Mouse (Mus musculus): ENCODE data around the gene Srsf6. TPM values are rescaled to one million over a fixed set of nuclear protein-coding genes. Genes with fewer than 3 reads are reported as not detected.

Srsf6 gene
- polyA plus RNA-seq, 1 experiment from 2014 or later = 236 TPM

DNA sequence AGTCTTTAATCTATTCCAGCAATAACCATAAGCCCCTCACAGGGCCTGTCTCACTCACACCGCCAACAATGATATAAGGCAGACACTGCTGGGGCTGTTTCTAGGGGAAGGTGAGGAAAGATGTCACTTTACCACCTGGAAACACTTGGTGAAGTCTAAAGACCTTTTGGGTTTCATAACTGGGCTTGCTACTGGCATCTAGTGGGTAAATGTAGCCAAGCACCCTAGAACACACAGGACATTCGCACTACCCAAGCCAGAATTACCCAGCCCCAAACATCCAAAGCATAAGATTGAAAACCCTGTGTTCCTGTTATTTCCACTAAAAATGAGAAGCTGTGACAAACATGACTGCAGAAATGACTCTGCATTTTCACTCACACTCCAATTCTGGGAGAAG is 16.8 kb upstream of the Srsf6 start:
- Histone ChIP-seq H3K4me3 (no peak overlapping the region), H3K4me1 (no peaks in the 10 kb centered on the region), H3K27me3 (no peaks in the 10 kb centered on the region), H3K9ac (no peak overlapping the region), H3K36me3 (no peaks in the 10 kb centered on the region), H3K27ac (no peak overlapping the region), H3K9me3 (no peaks in the 10 kb centered on the region; the same call in 1 of the 2 replicates), H3K4me2 (replicated peaks) (no peak overlapping the region)
- ATAC-seq (ENCODE audit: low FRiP score, low read depth) = no peak
- 44% methylated on average over 2 of the region's 2 CpGs for WGBS

DNA sequence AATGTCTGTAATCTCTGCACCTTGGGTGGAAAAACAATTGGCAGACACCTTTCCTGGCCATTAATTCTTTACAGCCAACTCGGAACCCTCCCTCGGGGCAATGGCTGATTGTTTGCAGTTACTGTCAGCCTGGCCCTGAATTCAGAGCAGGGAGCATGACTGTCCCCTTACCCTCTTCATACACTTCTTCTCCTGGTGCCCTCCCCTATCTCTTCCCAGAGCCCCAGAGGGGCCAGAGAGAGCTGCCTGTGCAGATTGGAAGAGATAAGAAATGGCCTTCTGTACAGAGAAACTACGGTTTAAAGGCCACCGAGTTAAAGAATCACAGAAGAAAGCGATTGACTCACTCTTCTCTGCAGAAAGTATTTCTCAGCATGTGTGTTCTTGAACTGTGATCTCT is 11.4 kb upstream of the Srsf6 start:
- no peak overlapping the region for H3K4me2 ChIP-seq (replicated peaks)
- no peaks in the 10 kb centered on the region for H3K4me1 ChIP-seq
- 59% methylated on average over 5 of the region's 5 CpGs for WGBS
- H3K27me3 ChIP-seq = peaks cover 9% of the 10 kb centered on the region; the same call in 1 of the 2 replicates
- no peak overlapping the region for H3K9ac ChIP-seq
- no peak overlapping the region for H3K4me3 ChIP-seq
- no peak overlapping the region for H3K27ac ChIP-seq
- ATAC-seq (ENCODE audit: low FRiP score, low read depth) = no peak
- H3K9me3 ChIP-seq = no peaks in the 10 kb centered on the region; the same call in 1 of the 2 replicates
- H3K36me3 ChIP-seq = no peaks in the 10 kb centered on the region

DNA sequence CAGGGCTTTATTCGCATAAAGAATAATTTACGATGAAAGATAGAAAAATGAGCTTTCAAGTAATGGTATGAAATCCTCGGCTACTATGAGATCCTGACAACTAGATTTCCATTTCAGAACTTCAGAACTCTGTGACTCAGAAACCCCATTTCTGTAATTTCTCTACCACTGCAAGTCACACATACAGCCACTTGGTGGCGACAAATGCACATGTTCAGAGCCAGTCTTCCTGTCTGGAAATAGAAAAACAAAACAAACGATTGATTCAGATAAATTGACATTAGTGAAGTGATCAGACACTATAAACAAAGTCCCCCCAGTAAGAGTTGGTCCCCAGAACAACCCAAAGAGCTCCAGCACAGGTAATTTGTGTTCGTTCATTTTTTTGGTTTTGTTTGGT is 9.1 kb upstream of the Srsf6 start:
- no peaks in the 10 kb centered on the region for H3K36me3 ChIP-seq
- no peak overlapping the region for H3K27ac ChIP-seq
- H3K4me3 ChIP-seq = no peak overlapping the region
- WGBS = 13% methylated on average over 6 of the region's 6 CpGs
- H3K9ac ChIP-seq = no peak overlapping the region
- peaks cover 9% of the 10 kb centered on the region; the same call in 1 of the 2 replicates for H3K27me3 ChIP-seq
- ATAC-seq (ENCODE audit: low FRiP score, low read depth) = no peak
- H3K4me1 ChIP-seq = no peaks in the 10 kb centered on the region
- no peak overlapping the region for H3K4me2 ChIP-seq (replicated peaks)
- H3K9me3 ChIP-seq = no peaks in the 10 kb centered on the region; the same call in 1 of the 2 replicates

DNA sequence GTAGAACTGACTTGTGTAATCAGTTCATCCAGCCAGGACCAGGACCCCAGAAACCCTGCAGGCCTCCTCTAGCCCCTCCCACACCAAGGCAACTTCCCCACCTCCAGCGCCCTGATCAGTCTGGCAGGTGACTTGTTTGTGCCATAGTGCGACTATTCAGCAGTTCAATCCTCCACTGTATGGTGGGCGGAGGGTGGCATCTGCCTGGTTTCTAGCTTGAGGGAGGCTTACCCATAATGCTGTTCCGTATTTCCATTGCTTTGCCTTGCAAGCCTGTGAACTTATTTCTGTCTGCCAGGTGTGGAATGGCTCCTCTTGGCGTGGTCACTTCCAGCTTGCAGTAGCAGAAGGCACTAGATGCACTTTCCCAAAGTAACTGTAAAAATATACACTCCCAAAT is 8.5 kb upstream of the Srsf6 start:
- WGBS = 73% methylated on average over 5 of the region's 5 CpGs
- ATAC-seq (ENCODE audit: low FRiP score, low read depth) = no peak
- no peak overlapping the region for H3K9ac ChIP-seq
- H3K4me1 ChIP-seq = no peaks in the 10 kb centered on the region
- no peak overlapping the region for H3K27ac ChIP-seq
- no peaks in the 10 kb centered on the region for H3K36me3 ChIP-seq
- H3K9me3 ChIP-seq = no peaks in the 10 kb centered on the region; the same call in 1 of the 2 replicates
- no peak overlapping the region for H3K4me3 ChIP-seq
- H3K27me3 ChIP-seq = peaks cover 9% of the 10 kb centered on the region; the same call in 1 of the 2 replicates
- H3K4me2 ChIP-seq (replicated peaks) = no peak overlapping the region

DNA sequence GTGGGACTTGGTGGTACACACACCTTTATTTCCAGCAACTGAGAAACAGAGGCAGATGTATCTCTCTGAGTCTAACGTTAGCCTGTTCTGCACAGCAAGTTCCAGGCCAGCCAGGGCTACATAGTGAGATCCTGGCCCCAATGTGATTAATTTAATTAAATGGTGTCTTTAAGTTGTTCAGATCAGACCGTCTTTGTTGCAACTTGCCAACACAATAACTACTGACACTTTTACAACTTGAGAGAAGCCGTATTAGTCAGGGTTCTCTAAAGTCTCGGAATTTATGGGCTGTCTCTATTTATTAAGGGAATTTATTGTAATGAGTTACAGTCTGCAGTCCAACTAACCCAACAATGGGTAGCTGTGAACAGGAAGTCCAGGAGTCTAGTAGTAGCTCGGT is 7.2 kb upstream of the Srsf6 start:
- ATAC-seq (ENCODE audit: low FRiP score, low read depth) = no peak
- Histone ChIP-seq H3K4me2 (replicated peaks) (no peak overlapping the region), H3K9me3 (no peaks in the 10 kb centered on the region), H3K27me3 (peaks cover 13% of the 10 kb centered on the region; the same call in 1 of the 2 replicates), H3K36me3 (no peaks in the 10 kb centered on the region), H3K9ac (no peak overlapping the region), H3K4me1 (no peaks in the 10 kb centered on the region), H3K27ac (no peak overlapping the region), H3K4me3 (no peak overlapping the region)
- 17% methylated on average over 5 of the region's 5 CpGs for WGBS

DNA sequence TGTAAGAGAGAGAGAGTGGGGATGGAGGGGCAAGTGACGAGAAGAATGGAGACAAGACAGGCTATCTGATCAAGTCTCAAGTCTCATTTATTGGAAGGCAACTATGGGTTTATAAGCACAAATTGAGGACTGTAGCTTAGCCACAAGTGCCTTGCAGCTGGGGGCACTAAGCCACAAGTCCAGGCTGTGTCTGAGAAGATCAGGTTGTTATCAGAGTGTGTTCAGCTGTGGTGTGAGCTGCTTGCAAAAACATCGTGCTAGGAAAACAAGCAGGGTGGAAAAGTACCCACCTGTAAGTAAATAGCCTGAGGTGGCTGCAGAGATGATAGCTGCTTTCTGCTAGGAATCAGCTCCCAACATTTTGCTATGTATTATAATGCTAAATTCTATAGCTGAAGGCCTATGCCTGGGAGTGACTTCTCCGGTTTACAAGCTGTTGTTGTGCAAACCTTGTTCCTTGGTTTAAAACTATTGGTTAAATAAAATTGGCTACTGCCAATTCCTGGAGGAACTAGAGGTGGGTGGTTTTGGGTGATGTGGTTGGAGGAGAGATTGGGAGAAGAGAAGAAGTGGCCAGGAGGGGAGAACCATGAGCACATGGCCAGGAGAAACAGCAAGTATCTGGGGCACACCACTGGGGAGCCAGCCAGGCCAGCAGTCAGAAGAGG is 3.3 kb upstream of the Srsf6 start:
- ATAC-seq (ENCODE audit: low FRiP score, low read depth) = no peak
- WGBS = 72% methylated on average over 3 of the region's 3 CpGs
- H3K9me3 ChIP-seq = no peaks in the 10 kb centered on the region
- no peak overlapping the region for H3K4me2 ChIP-seq (replicated peaks)
- H3K27me3 ChIP-seq = peaks cover 12% of the 10 kb centered on the region
- H3K4me3 ChIP-seq = no peak overlapping the region
- H3K27ac ChIP-seq = no peak overlapping the region
- H3K9ac ChIP-seq = no peak overlapping the region
- peaks cover under 1% of the 10 kb centered on the region for H3K36me3 ChIP-seq
- H3K4me1 ChIP-seq = peaks cover 5% of the 10 kb centered on the region

DNA sequence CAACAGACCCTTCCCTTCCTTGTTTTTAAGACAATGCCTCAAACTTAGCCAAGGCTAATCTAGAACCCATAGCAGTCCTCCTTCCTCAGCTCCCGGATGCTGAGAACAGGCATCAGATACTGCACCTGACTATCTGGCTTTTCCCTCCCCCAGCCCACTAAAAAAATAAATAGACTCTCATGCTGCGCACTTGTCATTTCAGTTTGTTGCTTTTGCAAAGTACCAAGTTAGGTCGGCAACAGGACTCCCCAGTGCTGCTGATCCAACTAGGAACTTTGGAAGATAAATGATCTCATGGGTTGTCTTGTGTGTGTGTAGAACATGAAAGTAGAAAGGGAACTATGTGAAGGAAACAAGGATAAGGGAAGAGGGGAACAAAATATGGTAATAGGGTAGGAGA is 1.6 kb upstream of the Srsf6 start:
- WGBS = 78% methylated on average over 3 of the region's 3 CpGs
- Histone ChIP-seq H3K4me3 (no peak overlapping the region), H3K9ac (no peak overlapping the region), H3K36me3 (peaks cover 17% of the 10 kb centered on the region), H3K27me3 (peaks cover 12% of the 10 kb centered on the region), H3K9me3 (no peaks in the 10 kb centered on the region), H3K4me1 (peaks cover 11% of the 10 kb centered on the region), H3K4me2 (replicated peaks) (peak overlapping the region; percentile 73; the same call in 1 of the 2 replicates), H3K27ac (no peak overlapping the region)
- ATAC-seq (ENCODE audit: low FRiP score, low read depth) = no peak

DNA sequence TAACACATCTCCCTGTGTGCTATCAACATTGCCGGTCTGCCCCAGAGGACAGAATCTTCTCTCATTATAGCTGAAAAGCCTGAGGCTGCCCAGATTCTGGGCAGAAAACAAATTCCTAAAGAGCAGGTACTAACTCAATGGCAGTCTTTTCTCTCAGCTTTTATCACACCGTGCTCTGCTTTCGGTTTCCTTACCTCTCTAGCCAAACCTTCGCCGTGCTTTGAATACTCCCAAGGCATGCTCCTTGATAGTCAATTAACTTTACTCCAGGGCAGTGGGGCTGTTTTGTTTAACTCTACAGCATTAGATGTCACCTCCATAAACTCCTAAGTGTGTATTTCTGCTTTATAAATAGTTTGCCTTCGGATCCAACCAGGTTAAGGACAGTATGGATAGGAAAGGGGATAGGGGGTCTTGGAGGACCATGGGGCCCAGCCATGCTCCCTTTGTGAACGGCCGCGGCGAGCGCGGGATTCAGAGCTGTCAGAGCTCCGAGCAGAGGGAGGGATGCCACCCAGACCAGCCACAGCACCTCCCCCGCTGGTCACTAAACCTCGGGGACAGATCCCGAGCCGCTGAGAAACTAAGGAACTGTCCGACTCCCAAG is 709 bp upstream of the Srsf6 start:
- WGBS = under 1% methylated on average over 18 of the region's 18 CpGs
- Histone ChIP-seq H3K4me2 (replicated peaks) (peak overlapping the region; percentile 73), H3K4me3 (peak overlapping the region; percentile 90), H3K36me3 (peaks cover 27% of the 10 kb centered on the region), H3K9ac (peak overlapping the region; percentile 100), H3K9me3 (no peaks in the 10 kb centered on the region), H3K27me3 (peaks cover 12% of the 10 kb centered on the region), H3K4me1 (peaks cover 11% of the 10 kb centered on the region), H3K27ac (peak overlapping the region; percentile 95)
- ATAC-seq (ENCODE audit: low FRiP score, low read depth) = 0 out of 2 replicates have a peak, but pooled peaks have one; percentile 0

DNA sequence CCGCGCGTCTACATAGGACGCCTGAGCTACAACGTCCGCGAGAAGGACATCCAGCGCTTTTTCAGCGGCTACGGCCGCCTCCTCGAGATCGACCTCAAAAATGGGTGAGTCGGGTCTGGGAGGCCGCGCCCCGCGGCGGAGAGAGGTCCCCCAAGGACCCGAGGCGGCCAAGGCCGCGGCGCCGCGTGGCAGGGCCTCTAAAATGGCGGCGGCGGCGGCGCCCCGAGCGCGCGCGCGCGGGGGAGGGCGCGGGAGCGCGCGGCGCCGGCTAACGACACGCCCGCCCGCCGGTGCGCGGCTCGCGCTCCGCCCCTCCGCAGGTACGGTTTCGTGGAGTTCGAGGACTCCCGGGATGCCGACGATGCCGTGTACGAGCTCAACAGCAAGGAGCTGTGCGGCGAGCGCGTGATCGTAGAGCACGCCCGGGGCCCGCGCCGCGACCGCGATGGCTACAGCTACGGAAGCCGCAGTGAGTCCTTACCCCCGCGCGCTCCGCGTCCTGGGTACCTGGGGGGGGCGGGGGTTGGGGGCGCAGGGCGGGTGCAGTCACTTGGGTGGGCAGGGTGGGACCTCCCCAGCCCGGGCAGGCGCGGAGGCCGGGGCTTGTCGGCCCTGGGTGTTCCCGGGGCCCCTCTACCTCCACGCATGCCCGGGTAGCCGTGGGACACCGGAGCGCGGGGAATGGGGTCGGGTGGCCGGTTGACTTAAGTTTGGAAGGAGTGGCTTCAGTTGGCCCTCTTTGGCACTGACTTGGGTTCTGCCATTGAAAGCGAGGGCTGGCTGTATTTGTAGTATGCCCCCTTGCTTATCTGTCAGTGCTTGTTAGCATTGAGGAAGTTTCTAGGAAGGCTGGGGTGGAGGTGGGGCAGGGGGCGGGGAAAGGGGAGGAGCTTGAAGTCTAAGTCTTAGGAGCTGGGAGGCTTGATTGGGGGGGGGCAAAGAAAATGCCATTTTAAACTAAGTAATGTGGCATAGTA is 634 bp downstream of the Srsf6 start:
- WGBS = under 1% methylated on average over 86 of the region's 103 CpGs
- peaks cover 38% of the 10 kb centered on the region for H3K36me3 ChIP-seq
- H3K27me3 ChIP-seq = peaks cover 12% of the 10 kb centered on the region
- H3K4me1 ChIP-seq = peaks cover 11% of the 10 kb centered on the region
- peak overlapping the region; percentile 95 for H3K27ac ChIP-seq
- peak; percentile 49 for ATAC-seq (ENCODE audit: low FRiP score, low read depth)
- peak overlapping the region; percentile 70 for H3K4me2 ChIP-seq (replicated peaks)
- H3K9ac ChIP-seq = peak overlapping the region; percentile 100
- peak overlapping the region; percentile 90 for H3K4me3 ChIP-seq
- H3K9me3 ChIP-seq = no peaks in the 10 kb centered on the region

DNA sequence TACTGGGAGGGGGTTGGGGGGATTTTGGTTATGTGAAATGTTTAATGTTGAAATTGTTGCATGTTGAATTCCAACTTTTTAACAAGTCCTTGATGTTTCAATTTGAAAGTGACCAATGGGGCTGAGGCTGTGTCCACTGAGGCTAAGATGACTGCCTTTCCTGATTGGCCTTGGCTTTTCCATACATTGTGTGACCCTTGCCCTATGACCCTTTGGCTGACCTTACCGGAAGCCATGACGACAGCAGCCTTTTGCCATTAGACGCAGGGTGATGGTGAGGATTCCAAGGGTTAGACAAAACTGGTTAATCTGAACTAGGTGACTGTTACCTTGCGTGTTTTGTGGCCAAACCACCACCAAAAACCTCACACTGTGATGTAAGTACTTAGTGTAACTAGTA is 1.4 kb downstream of the Srsf6 start:
- H3K27me3 ChIP-seq = peaks cover 12% of the 10 kb centered on the region
- H3K9me3 ChIP-seq = no peaks in the 10 kb centered on the region
- H3K27ac ChIP-seq = no peak overlapping the region
- H3K4me2 ChIP-seq (replicated peaks) = peak overlapping the region; percentile 70
- H3K4me3 ChIP-seq = peak overlapping the region; percentile 90
- WGBS = 50% methylated on average over 4 of the region's 4 CpGs
- peak overlapping the region; percentile 100 for H3K9ac ChIP-seq
- ATAC-seq (ENCODE audit: low FRiP score, low read depth) = no peak
- H3K4me1 ChIP-seq = peaks cover 11% of the 10 kb centered on the region
- H3K36me3 ChIP-seq = peaks cover 44% of the 10 kb centered on the region

DNA sequence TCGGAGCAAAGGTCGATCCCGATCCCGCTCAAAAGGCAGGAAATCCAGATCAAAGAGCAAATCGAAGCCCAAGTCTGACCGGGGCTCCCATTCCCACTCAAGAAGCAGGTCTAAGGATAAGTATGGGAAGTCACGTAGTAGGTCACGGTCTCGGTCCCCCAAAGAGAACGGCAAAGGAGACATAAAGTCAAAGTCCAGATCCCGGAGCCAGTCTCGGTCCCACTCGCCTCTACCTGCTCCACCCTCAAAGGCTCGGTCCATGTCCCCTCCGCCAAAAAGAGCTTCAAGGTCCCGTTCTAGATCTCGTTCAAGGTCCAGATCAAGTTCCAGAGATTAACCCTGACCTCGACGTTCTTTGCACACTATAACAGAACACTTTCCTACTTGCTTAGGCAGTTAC is 3.1 kb downstream of the Srsf6 start:
- Histone ChIP-seq H3K36me3 (peaks cover 59% of the 10 kb centered on the region), H3K9ac (no peak overlapping the region), H3K4me2 (replicated peaks) (no peak overlapping the region), H3K27ac (no peak overlapping the region), H3K27me3 (peaks cover 5% of the 10 kb centered on the region), H3K4me1 (peaks cover 11% of the 10 kb centered on the region), H3K4me3 (no peak overlapping the region), H3K9me3 (no peaks in the 10 kb centered on the region)
- WGBS = 96% methylated on average over 19 of the region's 19 CpGs
- no peak for ATAC-seq (ENCODE audit: low FRiP score, low read depth)

DNA sequence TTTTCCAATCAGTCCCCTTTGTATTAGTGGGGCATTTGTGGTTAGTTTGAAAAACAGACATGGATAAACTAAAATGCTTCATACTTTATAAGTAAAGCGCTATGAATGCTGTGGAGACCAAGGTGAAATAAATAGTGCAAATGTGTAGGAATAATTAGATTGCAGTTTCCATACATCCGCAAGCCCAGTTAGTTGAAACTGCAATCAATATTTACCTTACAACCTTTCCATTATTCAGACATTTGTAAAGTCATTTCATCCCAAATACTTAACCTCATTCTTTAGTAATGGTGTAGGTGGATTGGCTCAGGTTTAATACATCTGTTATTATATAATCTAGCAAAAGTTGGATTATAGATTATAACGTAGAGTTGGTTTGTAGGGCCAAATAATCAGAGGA is 4.4 kb downstream of the Srsf6 start:
- Histone ChIP-seq H3K4me3 (no peak overlapping the region), H3K27ac (no peak overlapping the region), H3K36me3 (peaks cover 72% of the 10 kb centered on the region), H3K4me1 (peaks cover 11% of the 10 kb centered on the region), H3K27me3 (no peaks in the 10 kb centered on the region), H3K9ac (no peak overlapping the region), H3K9me3 (no peaks in the 10 kb centered on the region), H3K4me2 (replicated peaks) (no peak overlapping the region)
- WGBS = 93% methylated on average over 3 of the region's 3 CpGs
- no peak for ATAC-seq (ENCODE audit: low FRiP score, low read depth)

All from limb, embryonic 13.5 days (tissue).